Mouse (Mus musculus) MN1 (cell line): Measurements from ENCODE around the gene Atp5h.
A peak's percentile ranks its signal among the peaks of the same experiment; 100 is the strongest.
"Not testable (repeated sequence)": the region's sequence is repeated elsewhere in the genome, so short reads cannot be mapped to it uniquely, and the experiment has no call there.

ENCODE experiments used
- DNase-seq: peaks from one replicate; pipeline ENCODE4 v3.0.0-alpha.2; 2016; ENCODE audit warnings: low spot score

Gene Atp5h

DNA sequence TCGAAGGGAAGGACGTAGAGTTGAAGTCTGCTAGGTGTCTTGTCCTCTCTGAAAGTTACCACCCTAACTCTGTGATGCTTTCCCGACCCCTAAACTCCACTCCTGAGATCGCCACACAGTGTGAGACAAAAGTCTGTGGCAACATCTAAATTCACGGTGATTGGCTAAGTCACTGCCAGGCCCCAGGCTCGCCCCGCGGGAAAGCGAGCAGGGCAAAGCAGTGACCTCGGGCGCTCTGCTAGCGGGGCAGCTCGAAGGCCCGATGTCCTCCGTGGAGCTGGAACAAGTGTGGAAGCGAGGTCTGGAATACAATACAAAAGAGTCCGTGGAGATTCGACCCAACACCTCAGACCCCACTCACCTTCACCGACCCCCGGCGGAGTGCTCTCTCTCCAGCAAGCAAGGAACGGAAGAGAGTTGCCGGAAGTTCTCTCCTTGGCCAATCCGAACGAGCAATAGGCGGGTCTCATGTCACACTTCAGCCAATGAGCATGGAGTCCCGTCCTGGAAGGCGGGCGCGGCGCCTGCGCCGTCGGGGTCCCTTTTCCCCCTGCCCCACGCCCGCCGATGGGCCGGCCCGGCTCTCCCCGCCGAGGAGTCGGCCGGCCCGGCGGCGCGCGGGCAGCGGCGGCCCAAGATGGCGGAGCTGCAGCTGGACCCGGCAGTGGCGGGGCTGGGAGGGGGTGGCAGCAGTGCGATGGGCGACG, at the start of gene Atp5h, which contains the start of gene Kctd2:
Gene Atp5h (minus strand): TSS at position 432 of the 707 bp plus-strand sequence.
Gene Kctd2 (plus strand): TSS at position 598 of the 707 bp plus-strand sequence.
- peak; percentile 97 for DNase-seq

DNA sequence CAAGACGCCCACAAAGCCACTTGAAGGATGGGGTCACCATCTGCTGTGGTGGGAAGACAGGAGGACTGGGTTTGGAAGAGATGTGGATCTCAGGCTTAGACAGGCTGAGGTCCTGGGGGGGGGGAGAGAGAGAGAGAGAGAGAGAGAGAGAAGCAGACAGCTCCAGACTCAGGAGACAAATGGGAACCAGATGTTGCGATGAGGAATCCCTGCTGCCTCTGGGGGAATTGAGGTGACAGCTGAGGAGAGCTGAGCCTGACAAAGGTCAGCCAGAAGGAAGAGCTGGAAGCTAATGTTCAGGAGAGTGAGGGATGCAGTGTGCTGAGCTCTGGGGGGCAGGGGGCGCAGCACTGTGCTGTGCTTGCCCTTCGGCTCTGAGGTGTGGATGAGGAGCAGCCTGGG, 47.5 kb upstream of the Atp5h start:
- no peak for DNase-seq

DNA sequence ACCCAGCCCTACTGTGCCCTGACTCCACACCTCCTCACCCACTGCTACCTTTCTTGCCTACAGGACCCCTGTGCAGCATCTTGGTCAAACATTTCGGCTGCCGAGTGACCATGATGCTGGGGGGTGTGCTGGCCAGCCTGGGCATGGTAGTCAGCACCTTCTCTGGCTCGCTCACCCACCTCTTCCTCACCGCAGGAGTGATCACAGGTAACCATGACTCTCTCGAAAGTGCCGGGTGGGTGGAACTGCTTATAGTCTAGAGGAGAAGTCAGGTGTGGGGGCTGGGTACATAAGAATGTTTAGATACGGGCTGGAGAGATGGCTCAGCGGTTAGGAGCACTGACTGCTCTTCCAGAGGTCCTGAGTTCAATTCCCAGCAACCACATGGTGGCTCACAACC, 45.1 kb upstream of the Atp5h start:
- DNase-seq = no peak

DNA sequence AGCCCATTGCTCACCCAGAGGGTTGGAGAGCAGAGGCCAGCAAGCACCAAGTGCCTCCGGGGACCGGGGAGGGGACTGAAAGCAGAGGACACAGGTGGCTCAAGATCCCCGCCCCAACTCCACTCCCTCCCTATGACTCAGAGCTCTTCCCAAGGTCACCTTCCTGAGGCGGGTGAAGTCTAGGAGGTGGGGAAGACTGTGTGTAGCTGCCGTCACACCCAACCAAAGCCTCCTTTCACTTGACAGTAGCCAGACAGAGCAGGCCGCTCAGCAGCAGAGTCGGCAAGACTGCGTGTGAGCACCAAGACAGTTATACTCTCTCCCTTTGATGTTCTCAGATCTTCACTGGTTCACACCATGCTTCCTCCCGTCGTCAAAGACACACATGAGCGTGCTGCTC, 43.6 kb upstream of the Atp5h start:
- DNase-seq = peak; percentile 24

DNA sequence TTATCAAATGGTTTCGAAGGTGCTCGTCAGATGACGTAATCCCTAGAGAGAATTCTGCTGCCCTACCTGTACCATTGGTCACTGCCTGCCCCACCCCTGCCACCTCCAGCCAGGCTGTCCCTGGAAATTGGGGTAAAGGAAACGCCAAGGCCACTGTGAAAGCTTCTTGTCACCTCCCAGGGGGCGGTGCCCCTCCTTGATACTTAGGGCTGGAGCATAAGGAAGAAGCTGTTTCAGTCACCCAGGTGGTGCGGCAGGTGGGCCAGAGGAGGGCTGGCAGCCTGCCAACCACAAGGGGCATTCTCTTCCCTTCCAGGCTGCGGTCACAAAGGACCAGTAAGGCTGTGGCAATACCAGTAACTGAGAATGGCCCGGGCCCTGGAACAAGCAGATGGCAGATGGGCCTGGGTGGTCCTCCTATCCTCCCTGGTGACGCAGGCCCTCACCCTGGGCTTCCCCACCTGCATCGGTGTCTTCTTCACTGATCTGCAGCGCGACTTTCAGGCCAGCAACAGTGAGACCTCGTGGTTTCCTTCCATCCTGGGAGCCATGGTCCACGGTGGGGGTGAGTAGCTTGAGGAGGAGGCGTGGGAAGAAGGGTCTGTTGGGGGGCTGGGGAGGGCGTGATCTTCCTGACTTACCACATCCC, 42.6 kb upstream of the Atp5h start, which contains the start of gene Slc16a5:
Gene Slc16a5 (plus strand): TSS at position 232 of the 649 bp plus-strand sequence.
- no peak for DNase-seq

DNA sequence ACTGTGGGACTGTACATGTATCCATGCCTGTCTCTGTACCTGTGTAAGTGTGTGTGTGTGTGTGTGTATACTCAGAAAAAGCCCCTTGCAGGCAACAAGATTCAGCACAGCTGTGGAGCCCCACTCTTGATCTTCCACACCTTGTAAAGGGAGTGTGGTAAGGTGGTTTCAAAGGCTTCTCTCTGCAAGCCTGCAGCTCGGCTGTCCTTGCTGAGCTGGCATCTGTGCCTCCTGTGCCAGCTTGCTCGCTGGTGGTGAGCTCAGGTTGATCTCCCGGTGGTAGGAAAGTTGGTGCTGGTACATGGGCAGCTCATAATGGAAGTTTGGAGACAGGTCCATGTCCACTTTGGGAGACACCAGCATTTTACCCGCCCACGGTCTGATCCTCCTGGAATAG, 42.1 kb upstream of the Atp5h start:
- no peak for DNase-seq

DNA sequence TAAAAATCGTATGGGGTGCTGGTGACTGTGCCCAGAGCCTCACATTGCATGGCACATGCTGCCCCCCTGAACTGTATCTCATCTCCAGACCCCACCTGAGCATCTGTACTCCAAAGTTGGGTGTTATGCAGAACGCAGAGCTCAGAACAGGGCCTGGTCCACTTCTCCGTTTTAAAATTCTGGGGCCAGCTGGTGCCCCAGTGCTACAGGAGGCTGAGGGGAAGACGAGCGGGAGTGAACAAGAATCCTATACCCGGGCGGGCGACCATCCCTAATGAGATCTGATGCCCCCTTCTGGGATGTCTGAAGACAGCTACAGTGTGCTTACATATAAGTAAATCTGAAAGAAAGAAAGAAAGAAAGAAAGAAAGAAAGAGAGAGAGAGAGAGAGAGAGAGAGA, 41.2 kb upstream of the Atp5h start:
- DNase-seq = no peak

DNA sequence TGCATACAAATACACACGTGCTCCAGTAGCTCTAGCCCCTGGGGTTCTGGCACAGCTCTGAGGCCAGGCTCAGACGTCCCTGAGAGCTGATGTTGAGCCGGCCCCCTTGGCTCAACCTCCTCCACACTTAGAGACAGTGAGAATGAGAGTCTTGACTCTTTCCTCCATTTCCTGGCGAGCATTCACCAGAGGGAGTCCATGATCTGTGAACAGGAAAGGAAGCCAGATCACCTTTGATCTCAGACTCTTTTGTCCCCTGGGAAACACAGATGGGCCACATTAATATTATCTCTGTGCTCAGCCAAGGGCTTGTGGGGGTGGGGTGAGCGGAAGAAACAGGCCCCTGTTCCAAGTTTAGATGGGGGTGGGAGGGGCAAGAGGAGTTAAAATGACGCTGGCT, 37.6 kb upstream of the Atp5h start:
- DNase-seq = peak; percentile 37

DNA sequence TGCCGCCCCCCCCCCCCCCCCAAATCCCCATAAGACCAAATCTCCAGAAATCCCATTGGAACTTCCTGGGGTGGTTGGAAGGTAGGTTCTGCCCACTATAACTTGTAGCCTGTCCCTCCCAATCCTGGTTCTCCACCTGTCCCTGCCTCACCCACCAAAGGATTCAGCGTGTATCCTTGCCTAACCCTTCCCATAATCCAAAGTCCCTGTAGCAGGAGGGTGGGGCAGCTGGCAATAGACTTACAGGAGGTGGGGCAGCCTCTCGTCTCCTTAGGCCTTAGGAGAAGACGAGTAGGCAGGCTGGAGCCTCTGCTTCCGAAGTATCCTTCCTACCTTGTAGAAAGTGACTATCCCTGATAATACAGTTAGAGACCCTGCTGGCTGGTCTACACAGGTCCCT, 36.4 kb upstream of the Atp5h start:
- DNase-seq = no peak

DNA sequence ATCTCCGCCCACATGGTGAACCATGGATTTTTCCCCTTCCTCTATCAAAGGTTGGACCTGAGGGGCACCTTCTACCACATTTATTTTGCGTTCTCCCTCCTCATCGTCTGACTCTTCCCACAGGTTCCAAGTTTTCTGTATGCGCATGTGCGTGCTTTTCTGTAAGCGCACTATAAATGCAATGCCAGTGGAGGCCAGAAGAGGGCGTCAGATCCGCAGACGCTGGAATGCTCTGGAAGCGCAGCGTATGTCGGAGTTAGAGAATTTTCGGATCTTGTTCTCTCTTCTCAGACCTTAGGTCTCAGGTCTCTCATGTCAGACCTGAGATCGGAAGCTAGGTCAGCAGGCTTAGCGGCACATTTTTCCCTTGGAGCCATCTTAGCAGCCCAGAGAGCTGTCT, 35.9 kb upstream of the Atp5h start:
- DNase-seq = no peak

DNA sequence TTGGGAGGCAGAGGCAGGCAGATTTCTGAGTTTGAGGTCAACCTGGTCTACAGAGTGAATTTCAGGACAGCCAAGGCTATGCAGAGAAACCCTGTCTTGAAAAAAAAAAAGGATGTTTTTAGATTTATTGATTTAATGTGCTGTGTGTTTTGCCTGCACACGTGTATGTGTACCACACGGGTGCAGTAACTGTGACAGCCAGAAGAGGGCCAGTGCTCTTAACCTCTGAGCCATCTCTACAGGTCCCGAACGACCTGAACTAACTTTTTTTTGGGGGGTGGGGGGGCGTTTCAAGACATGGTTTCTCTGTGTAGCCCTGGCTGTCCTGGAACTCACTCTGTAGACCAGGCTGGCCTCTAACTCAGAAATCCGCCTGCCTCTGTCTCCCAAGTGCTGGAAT, 35.1 kb upstream of the Atp5h start:
- not testable (repeated sequence) for DNase-seq

DNA sequence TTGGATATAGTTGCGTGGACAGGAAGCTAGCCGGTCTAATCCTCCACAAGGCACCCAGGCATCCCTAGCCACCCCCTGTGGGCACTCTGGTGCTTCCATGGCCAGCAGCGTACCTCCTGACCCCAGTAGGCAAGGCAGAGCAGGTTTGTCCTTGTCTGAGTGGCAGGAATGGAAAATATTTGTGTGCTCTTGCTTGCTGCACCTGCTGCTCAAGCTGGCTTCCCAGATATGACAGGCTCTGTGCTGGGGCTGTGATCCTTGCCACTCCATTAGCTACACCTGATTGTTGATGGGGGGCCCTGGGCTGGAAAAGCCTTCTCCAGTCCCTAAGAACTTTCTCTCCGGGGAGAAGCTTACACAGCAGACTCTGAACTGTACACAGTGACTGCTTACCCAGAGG, 33.5 kb upstream of the Atp5h start:
- no peak for DNase-seq

DNA sequence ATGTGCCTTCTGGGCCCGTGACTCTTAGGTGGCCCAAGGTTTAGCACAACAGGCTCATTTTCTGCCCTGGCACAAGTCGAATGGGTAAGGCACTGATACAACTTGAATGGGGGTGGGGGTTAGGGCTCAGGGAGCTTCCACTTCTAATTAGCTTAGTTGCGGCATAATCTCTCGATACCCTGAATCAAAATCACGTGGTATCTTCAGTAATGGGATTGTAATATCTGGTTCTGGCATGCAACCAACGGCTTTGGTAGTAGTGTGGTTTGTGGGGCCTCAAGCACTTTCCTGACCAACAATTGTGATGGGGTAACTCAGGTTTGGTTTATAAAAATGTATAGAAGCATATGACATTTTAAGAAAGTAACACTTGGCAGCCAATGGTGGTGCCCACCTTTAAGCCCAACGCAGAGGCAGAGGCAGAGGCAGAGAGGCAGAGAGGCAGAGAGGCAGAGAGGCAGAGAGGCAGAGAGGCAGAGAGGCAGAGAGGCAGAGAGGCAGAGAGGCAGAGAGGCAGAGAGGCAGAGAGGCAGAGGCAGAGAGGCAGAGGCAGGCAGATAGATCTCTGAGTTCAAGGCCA, 32.6 kb upstream of the Atp5h start:
- peak; percentile 42 for DNase-seq

DNA sequence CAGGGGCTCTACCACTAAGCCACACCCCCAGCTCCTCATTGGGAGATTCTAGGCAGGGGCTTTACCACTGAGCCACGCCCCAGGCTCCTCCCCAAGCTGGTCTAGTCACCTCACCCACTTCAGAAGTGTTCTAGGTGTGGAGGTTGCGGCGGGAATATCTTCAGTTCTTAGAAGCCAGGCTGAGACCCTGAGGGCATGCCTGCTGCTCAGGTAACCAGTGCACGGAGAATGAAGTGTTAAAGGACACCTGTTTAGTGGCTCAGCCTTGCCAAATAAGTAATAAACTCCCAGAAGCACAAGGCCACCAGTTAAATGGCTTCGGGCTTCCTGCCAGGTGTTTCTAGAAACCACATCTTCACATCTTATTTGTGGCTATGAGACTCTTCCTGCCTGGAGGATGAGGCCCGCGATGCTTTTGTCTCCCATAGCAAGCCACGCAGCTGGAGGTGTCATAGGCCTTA, 32.0 kb upstream of the Atp5h start:
- peak; percentile 24 for DNase-seq

DNA sequence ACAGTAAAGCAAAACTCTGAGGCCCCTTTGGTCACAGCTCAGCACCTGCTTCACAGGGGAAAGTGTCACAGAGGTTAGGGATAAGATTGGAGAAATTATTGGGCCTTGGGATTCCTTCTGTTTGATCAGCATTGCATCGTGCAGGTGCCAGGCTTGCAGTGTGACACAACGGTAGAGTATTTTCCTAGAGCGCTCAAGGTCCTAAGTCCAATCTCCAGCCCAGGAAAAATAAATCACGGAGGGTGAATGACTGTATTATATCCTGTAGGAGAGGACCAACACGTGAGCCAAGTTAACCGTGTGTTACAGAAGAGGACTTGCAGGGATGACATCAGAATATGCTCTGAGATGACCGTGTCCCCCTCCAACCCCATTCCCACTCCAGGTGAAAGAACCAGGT, 30.4 kb upstream of the Atp5h start:
- no peak for DNase-seq

DNA sequence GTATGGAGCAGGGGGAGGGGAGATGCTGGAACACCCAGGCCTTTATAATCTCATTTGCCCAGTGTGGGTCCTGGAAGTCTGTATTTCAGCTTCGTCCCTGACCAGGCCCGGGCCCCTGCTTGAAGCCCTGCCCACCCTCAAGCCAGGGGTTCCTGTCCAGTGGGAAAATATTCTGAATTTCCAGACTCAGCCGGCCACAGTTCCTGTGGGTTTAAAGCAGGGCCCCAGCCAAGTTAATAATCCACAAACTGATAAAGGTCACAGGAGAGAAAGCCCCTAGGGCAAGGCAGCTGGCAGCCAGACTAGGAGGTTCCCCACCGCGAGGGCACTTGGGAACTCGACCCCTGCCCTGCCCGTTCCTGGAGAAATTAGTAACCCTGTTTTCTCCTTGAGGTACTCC, 29.2 kb upstream of the Atp5h start:
- DNase-seq = no peak

DNA sequence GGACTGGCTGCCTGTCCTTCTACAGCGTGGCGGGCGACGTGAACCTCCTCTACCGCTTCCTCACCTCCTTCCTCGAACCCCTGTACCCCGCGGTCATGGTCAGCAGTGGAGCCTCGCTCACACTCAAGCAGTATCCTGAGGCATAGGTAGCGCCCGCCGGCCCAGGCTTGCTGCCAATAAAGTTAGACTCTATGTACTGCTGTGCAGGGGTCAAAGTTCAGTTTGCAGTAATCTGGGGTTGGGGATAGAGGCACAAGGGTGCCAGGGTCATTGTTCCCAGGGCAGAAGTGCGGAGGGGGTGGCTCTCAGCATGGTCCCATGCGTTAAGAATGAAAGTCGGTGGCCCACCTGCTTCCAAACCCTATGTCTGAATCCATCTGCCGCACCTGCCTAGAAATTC, 28.3 kb upstream of the Atp5h start:
- no peak for DNase-seq

DNA sequence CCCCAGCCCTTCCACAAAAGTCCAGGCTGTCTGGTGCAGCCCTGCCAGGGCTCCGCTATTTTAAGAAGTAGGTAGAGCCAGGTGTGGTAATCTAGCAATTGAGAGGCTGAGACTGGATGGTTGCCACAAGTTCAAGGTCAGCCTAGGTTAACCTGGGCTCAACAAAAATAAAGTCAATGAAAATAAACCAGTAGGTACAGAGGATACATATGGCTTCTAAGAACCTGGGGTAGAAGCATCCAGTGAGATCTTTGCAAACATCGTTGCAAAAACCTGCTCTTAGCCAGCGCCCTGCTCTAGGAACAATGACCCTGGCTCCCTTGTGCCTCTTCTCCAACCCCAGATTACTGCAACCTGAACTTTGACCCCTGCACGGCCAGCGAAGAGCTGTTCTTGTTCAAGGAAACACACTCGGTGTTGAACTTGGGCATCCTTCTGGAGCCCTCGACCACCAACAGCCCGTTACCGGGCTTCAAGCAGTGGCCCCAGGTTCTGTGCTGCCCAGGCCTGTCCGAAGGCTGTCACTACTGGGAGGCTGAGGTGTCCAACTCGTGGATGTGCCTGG, 27.6 kb upstream of the Atp5h start:
- DNase-seq = no peak

DNA sequence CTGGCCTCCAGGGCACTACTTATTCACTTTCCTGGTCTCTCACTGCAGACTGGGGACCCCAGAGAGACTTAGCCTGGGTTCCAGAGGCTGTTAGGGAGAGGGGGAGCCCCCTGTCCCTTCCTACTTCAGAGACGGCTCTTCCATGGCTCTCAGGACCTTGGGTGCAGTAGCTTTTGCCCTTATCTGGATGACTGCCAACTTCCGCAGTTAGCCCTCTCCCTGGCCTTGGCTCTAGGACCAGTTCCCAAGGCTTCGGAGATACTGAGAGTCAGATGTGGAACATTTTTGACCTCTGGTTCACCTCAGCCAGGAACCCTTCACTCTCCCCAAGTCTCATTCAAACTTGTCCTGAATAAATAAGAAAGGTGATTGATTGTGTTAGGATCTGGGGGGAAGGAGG, 27.1 kb upstream of the Atp5h start:
- DNase-seq = no peak

DNA sequence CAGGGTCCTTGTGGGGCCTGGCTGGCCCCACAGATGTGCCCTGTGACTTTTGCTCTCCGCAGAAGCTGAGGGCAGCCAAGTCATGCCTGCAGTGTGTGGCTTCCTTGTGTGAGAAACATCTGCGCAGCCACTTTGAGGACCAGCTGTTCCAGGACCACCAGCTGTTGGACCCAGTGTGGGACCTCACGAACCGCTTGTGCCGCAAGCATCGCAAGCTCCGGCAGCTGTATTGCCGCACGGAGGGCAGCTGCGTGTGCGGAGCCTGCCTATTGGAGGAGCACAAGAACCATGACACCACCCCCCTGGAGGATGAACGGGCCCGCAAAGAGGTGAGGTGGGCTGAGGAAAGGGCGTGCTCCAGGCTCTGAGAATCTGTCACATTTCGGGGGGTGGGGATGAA, 21.7 kb upstream of the Atp5h start:
- DNase-seq = no peak

DNA sequence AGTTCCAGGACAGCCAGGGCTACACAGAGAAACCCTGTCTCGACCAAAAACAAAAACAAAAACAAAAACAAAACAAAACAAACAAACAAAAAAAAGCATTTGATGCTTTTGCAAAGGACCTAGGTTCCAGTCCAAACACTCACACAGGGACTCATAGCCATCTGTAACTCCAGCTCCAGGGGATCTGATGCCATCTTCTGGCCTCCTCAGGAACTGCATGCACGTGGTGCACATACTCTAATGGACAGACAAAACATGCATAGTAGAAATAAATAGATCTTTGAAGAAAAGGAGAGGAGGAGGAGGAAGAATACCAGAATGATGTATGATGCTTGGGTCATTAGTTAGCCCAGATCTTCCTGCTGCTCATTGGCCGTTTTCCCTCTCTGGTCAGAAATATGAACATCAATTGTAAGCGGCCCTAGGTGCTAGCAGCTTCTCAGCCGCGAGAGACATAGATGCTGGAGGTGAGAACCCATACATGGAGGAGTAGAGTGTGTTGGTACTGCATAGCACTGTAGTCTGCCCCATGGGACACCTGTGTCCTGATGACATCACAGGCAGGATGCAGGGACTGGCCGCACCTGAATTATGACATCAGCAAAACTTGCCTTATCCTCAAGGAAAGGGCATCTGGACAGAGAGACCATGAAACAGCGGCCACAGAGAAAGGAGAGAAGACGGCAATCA, 20.3 kb upstream of the Atp5h start, which contains the start of gene Trim80:
Gene Trim80 (plus strand): TSS at position 640 of the 690 bp plus-strand sequence.
- DNase-seq = no peak

DNA sequence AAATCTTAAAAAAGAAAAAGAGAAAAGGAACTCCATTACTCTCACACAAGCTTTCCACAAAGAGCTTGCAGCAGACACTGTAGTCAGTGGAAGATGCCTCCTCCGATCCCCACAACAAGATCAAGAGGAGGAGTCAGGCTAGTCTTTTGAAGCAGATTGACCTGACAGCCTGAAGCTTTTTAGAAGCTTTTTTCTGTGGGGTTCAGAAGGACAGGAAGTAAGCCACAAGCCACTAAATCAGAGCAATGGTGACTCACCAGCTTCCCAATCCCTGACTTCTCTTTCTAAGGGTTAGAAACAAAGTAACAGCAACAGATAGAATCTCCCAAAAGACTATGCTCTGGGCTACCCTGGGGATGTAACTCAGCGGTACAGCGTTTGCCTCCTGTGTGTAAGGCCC, 19.6 kb upstream of the Atp5h start:
- DNase-seq = no peak
